Mouse (Mus musculus) CD4-positive, CD25-positive, alpha-beta regulatory T cell, adult 4 months (primary cell): ENCODE data around the gene Kiss1r. TPM values are rescaled to one million over a fixed set of nuclear protein-coding genes. Genes with fewer than 3 reads are reported as not detected.

ENCODE experiments used
- ATAC-seq: one replicate; pipeline ENCODE4 v1.8.0; 2017
- polyA plus RNA-seq, 2 experiments: library from polyadenylated mRNA; unstranded; fragments of 100-300 nt; shearing (Covaris generic); gene quantifications; one replicate each; pipeline ENCODE4 v1.2.1; 2017

Gene Kiss1r
- polyA plus RNA-seq, 2 experiments from 2014 or later = 0.09 TPM; not detected in 1

GRCm38 (mm10) chr10:79897316-79898245 is 19.2 kb upstream of the Kiss1r start:
- peak; percentile 74 for ATAC-seq

- ATAC-seq = no peak
These were observed 15.8 kb upstream of the Kiss1r start for GRCm38 (mm10) chr10:79900951-79901410.

GRCm38 (mm10) chr10:79906712-79907111 is 10.1 kb upstream of the Kiss1r start:
- ATAC-seq = no peak

GRCm38 (mm10) chr10:79907415-79907814 is 9.4 kb upstream of the Kiss1r start:
- ATAC-seq = no peak

- ATAC-seq = peak; percentile 95
These were observed 8.3 kb upstream of the Kiss1r start, which contains the start of gene Med16 for GRCm38 (mm10) chr10:79908167-79909091. TSS of gene Med16 (minus strand) at chr10:79908923.

GRCm38 (mm10) chr10:79909092-79909922 is 7.5 kb upstream of the Kiss1r start:
- ATAC-seq = peak; percentile 38

GRCm38 (mm10) chr10:79910556-79910955 is 6.2 kb upstream of the Kiss1r start, which contains the start of gene Gm26602:
TSS of gene Gm26602 (plus strand) at chr10:79910856.
- no peak for ATAC-seq

GRCm38 (mm10) chr10:79912412-79912811 is 4.4 kb upstream of the Kiss1r start:
- no peak for ATAC-seq

- no peak for ATAC-seq
These were observed 2.4 kb upstream of the Kiss1r start for GRCm38 (mm10) chr10:79914131-79914947.

GRCm38 (mm10) chr10:79914948-79915596 is 1.7 kb upstream of the Kiss1r start:
- no peak for ATAC-seq

- ATAC-seq = no peak
These were observed 690 bp upstream of the Kiss1r start for GRCm38 (mm10) chr10:79916081-79916480.

- ATAC-seq = no peak
These were observed 845 bp downstream of the Kiss1r start for GRCm38 (mm10) chr10:79917532-79918100.

- no peak for ATAC-seq
These were observed 1.7 kb downstream of the Kiss1r start for GRCm38 (mm10) chr10:79918231-79919078.

GRCm38 (mm10) chr10:79919251-79919849 is 2.6 kb downstream of the Kiss1r start:
- ATAC-seq = no peak

- no peak for ATAC-seq
These were observed 3.5 kb downstream of the Kiss1r start for GRCm38 (mm10) chr10:79920056-79920890.

GRCm38 (mm10) chr10:79920958-79921535 is 4.3 kb downstream of the Kiss1r start, which contains the start of gene R3hdm4:
TSS of gene R3hdm4 (minus strand) at chr10:79921208.
- ATAC-seq = no peak

GRCm38 (mm10) chr10:79921572-79921971 is 4.8 kb downstream of the Kiss1r start:
- ATAC-seq = no peak
